Mouse (Mus musculus) erythroid progenitor cell, adult 5-6 weeks (primary cell): ENCODE data around the gene Mmp10. TPM values are rescaled to one million over a fixed set of nuclear protein-coding genes. Genes with fewer than 3 reads are reported as not detected.

Experiments
- ATAC-seq: replicated peaks from 2 replicates; pipeline ENCODE4 v1.8.0; 2016; ENCODE audit warnings: moderate number of reproducible peaks, mild to moderate bottlenecking, moderate TSS enrichment, inconsistent platforms; ENCODE audit not compliant: poor library complexity, low FRiP score, severe bottlenecking
- total RNA-seq, 2 experiments: library from RNA; stranded (forward) in 1 of 2; stranded (reverse) in 1 of 2; fragments of 150-400 nt in 1 of 2; fragments of 186-747, 209-891 nt in 1 of 2; gene quantifications; 2 replicates each; pipeline versions ENCODE4 v1.2.3 to v1.2.4; 2015 to 2017; ENCODE audit warnings: low replicate concordance in 2 of 2

The Mmp10 gene
- total RNA-seq (2015; ENCODE audit: low replicate concordance) (not detected in 2 replicates), total RNA-seq (2017; ENCODE audit: low replicate concordance) (not detected in 2 replicates)

GRCm38 (mm10) chr9:7502051-7502450, at the start of gene Mmp10:
Gene Mmp10, plus strand, starts transcription at chr9:7502352.
- no peak for ATAC-seq

- no peak for ATAC-seq
Measured at GRCm38 (mm10) chr9:7453302-7453701, 48.9 kb upstream of the Mmp10 start.

- ATAC-seq = no peak
Measured at GRCm38 (mm10) chr9:7470262-7470661, 31.9 kb upstream of the Mmp10 start.

- ATAC-seq = no peak
Measured at GRCm38 (mm10) chr9:7483684-7484394, 18.3 kb upstream of the Mmp10 start.

GRCm38 (mm10) chr9:7501138-7501537, 1.0 kb upstream of the Mmp10 start:
- ATAC-seq = no peak

- ATAC-seq = no peak
Measured at GRCm38 (mm10) chr9:7507321-7507876, 5.2 kb downstream of the Mmp10 start.

- ATAC-seq = no peak
Measured at GRCm38 (mm10) chr9:7509619-7510233, 7.6 kb downstream of the Mmp10 start.

- ATAC-seq = no peak
Measured at GRCm38 (mm10) chr9:7517944-7518571, 15.9 kb downstream of the Mmp10 start.

- no peak for ATAC-seq
Measured at GRCm38 (mm10) chr9:7526255-7526940, 24.2 kb downstream of the Mmp10 start.

GRCm38 (mm10) chr9:7542763-7543162, 40.6 kb downstream of the Mmp10 start:
- no peak for ATAC-seq

- no peak for ATAC-seq
Measured at GRCm38 (mm10) chr9:7544923-7545457, 42.8 kb downstream of the Mmp10 start.

GRCm38 (mm10) chr9:7545471-7545870, 43.3 kb downstream of the Mmp10 start:
- ATAC-seq = no peak

- no peak for ATAC-seq
Measured at GRCm38 (mm10) chr9:7545920-7546319, 43.8 kb downstream of the Mmp10 start.

GRCm38 (mm10) chr9:7551943-7552342, 49.8 kb downstream of the Mmp10 start:
- no peak for ATAC-seq

- no peak for ATAC-seq
Measured at GRCm38 (mm10) chr9:7553536-7553935, 51.4 kb downstream of the Mmp10 start.

GRCm38 (mm10) chr9:7554382-7554781, 52.2 kb downstream of the Mmp10 start:
- no peak for ATAC-seq

GRCm38 (mm10) chr9:7558221-7559017, 56.3 kb downstream of the Mmp10 start, which contains the start of gene Mmp8:
Gene Mmp8, plus strand, starts transcription at chr9:7558456.
- ATAC-seq = no peak
